21 mouse cellular contexts compared by ENCODE assay signal in the genomic region with DNA sequence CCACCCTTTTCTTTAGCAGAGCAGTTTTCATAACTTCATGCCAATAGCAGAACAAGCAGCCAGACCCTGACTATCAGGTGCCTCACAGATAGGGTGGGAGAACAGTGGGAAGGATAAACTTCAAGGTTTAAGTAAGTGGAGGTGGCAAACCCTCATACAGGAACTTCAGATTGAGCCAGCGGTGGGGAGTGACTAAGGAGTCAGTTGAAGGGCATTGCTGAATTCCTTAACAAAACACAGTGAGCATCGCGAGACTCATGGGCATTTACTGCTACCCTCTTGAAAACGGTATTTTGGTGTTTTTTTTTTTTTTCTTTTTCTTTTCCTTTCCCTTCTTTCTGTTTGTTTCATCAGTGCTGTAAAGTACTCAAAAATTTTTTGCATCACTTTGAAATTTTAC.
"Had no signal": no experiment of that assay in that cellular context is flagged by ENCODE, and none has a peak within 500 bp of the region (broad histone marks: within the 10 kb centered on the region; RNA-seq: fewer than 3 reads in every experiment).

No protein-coding gene starts in this region.

- H3K36me3 ChIP-seq: lung, embryonic 15.5 days; neural tube, embryonic 13.5 days; neural tube, embryonic 15.5 days had no signal

- H3K4me3 ChIP-seq: lung, embryonic 15.5 days; megakaryocyte, embryonic 14.5 days; myocyte; neural tube, embryonic 13.5 days; neural tube, embryonic 15.5 days had no signal

- DNase-seq: lung, adult 2 months; lung, postnatal 14 days; lung, postnatal 36 days; midbrain, embryonic 14.5 days; retina, postnatal 1 day; right cerebral cortex, adult 18-20 months; right cerebral cortex, postnatal 25 days; right cerebral cortex, postnatal 4 days; spleen, adult 18-20 months; thymus, adult 18-20 months; thymus, postnatal 14 days; thymus, postnatal 36 days had no signal

- H3K27me3 ChIP-seq: lung, embryonic 15.5 days; neural tube, embryonic 13.5 days; neural tube, embryonic 15.5 days had no signal

- H3K4me2 ChIP-seq: lung, embryonic 15.5 days; midbrain, embryonic 11.5 days; neural tube, embryonic 13.5 days; neural tube, embryonic 15.5 days had no signal

- H3K9ac ChIP-seq: lung, embryonic 15.5 days; neural tube, embryonic 13.5 days; neural tube, embryonic 15.5 days had no signal

- H3K4me1 ChIP-seq: megakaryocyte, embryonic 14.5 days; neural tube, embryonic 13.5 days; neural tube, embryonic 15.5 days had no signal

- H3K9me3 ChIP-seq: lung, embryonic 15.5 days; megakaryocyte, embryonic 14.5 days; neural tube, embryonic 13.5 days; neural tube, embryonic 15.5 days had no signal

- ATAC-seq: lung, postnatal 0 days; midbrain, embryonic 16.5 days had no signal

- H3K27ac ChIP-seq: lung, embryonic 15.5 days; macrophage; neural tube, embryonic 13.5 days; neural tube, embryonic 15.5 days had no signal
